Mouse (Mus musculus): Measurements from ENCODE around the gene Slc30a7.

The Slc30a7 gene

DNA sequence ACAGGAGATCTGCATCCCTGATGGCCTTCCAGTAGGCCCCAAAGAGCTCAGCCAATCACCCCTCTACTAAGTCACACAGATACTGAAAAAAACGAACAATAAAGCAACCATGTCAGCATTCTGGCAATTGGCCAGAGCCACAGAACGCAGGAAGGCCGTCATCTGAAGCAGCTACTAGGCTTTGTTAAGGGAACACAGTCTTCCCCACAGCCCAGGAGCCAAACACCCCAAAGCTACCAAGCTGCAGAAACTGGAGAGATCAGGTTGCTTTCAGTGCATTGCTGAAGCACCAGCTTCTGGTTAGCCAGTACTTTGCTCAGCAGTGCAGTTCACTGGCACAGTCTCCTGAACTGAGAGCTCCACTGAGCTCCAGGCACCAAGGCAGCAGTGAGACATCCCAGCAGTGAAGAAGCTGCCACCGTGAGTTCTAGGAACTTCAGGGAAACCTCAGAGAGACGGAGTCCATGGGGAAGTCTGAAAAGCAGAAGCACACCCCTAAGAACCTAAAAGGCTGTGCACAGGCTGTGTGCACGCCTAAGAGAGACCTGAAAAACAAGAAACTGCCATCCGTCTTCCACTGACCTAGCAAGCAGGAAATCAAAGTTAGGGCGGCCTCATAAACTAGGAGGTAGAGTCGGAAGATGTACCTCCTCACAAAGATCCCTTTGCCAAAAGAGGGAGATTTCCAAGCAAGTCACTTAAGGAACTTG lies 21.9 kb downstream of the Slc30a7 start:
- DNase-seq: no peak

DNA sequence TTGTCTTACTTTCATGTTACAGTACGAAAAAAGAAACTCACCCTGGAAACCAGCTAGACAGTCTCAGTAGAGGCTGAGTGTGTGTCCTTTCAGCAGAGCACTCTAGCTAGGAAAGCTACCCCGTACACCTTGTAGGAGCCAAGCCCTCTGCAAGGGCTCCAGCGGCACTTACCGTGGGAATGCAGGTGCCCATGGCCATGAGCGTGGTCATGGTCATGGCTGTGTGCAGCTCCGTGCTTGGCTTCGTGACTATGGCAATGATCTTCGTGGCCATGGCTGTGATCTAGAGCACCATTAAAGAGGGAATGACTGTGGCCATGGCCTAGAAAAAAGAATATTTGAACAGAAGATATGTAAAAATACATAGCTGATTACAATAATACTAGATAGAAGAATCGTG lies 22.6 kb downstream of the Slc30a7 start:
- no peak for DNase-seq

DNA sequence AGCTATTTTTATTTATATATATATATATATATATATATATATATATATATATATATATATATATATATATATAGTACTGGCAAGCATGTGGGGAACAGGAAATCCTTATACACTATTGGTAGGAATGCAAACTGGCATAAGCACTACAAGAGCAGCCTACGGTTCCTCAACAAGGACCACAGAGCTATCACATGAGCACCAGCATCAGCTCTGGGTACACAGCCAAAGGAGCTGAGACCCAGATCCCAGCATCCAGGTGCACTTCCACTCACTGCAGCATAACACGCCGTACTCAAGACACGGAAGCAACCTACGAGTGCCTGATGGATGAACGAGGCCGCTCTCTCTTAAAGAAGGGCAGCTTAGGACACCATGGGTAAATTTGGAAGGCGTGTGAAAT lies 24.0 kb downstream of the Slc30a7 start:
- DNase-seq: no peak

DNA sequence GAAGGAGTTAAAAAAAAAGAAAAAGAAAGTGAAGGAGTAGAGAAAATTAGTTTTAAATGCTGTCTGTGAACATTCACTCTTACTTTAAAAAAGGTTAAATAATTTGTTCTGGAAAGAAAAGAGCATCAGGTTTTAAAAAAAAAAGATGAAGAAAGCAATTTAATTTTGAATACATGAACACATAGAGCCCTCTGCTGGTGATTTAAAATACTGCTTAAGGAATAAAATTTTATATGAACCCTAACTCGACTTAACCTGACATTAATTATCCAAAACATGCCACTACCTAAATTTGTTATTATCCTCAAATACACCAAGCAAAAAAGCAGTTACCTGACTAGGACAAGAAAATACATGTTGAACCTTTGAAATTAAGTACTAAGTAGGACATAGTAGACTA lies 28.2 kb downstream of the Slc30a7 start:
- DNase-seq: no peak

DNA sequence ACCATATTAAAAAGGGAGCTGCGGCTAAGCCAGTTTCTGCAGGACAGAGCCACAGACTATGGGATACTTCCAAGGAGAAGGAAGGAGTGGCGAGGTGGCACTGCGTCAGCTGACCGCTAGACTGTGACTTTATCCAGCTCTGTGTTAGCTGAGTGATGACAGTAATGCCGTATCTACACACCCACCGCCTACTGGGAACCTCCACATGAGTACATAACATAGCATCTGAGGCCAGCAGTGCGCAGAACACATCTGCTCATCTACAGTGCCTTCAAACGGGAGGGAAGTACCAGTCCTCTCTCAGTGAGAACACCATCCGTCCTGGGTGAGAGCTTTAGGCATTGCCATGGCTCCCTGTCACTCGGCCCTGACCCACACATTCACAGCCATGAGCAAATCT lies 32.2 kb downstream of the Slc30a7 start:
- DNase-seq: no peak

DNA sequence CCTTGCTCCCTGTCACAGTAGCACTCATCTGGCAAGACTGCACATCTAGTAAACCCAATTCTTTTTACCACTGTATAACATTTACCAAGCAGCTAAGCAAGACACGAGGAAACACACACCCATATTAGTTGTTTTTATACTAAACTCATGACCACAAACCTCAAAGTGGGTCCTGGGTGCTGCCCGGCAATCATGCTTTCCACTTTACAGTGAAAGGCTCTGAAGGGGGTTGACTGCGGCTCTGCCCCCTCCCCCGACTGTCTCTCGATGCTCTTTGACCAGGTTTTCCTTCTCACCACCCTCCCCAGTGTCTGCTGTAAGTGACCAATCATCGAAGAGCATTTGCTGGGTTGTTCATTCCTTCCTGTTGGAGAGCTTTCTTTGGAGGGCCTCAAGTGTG lies 33.0 kb downstream of the Slc30a7 start:
- DNase-seq: peak; percentile 47

DNA sequence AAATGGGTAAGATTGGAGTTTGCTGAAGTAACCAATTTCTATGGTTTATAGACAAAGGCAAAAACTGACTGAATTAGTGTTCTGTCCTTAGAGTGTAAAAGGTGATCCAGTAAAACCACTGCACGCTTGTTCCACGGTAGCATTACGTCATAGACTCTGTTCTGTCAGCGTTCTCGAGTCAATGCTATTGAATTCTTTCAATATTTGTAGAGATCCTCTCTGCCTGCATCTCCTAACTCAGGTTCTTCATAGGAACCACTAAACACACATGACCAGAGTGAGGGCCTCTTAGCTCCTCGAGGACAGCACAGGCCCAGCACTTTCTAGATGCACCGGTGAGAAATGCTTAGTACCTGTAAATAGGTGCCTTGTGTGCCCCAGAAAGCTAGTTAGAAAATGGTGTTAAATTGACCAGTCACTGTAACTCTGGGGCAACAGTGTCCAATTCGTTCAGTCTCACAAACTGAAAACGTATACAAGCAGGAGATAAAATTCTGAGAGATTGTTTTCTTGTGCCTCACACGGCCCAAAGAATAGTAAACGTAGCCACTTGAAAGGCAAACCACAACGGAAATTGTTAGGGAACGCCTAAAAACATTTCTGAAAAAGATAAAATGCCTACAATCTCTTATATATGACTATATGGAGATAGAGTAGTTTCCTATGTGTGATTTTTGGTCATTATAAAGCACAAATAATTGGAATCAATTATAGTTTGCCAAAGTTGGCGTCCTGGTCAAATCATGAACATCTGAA lies 35.1 kb downstream of the Slc30a7 start:
- no peak for DNase-seq

DNA sequence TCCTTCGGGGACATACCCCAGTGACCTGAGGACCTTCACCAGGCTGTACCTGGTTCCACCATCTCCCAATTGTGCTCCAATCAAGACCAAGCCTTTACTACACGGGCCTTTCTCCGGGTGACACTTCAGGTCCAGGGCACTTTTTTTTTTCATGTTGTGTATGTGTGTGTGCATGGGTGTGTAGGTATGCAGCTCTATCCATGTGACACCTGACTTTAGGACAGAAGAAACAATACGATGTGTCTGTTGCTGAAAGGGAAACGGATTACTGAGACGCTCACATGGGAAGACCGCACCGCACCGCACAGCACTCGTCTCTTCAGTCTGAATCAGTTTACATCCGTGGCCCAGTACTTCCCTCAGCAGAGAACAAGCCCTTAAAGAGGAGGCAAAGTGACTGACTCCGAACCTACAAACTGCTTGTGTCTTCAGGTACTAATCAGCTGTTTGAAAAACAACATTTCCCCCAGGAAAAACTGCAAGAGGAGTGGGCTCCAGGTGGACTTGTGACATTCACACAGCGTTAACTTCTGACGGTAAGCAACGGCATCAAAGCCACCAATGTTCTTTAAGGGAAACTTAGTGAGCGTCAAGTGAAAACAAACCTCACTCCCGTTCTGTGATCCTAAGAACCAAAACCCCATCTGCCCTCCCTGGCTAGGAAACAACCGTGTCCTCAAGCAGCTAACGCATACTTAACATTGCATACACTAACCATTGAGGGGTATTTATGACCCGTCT lies 36.0 kb downstream of the Slc30a7 start:
- no peak for DNase-seq

DNA sequence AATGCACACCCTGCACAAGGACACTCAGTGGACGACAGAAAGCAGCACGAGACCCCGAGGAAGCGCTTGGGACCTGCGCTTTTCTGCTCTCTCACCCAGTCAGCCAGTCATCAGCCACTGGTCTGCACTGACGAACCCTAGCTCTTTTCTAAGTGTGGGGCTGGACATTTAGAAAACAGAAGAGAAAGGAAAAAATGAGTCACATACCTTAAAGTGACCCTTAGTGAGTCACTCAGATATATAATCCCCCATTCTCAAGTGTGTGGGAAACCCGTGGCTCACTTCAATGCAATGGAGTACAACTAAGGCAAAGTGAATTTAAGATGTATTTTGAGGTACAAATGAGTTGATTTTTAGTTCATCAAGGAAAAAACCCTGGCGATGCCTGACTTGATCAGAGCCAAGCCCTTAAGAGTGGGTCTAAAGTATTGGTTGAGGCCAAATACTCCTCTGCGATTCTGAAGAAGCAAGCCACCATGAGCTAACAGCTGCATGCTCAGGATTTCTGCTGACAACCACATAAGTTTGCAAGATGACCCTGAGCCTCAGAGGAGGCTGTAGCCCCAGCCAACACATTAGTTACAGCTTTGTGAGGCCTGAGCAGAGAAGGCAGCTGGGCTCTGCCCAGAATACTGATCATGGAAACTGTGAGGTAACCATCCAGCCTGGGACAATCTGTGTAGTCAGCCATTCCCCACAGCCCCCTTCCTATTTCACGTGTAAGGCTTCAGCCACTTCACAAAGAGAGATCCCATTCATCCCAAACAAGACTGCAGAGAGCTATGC lies 38.3 kb downstream of the Slc30a7 start:
- no peak for DNase-seq

DNA sequence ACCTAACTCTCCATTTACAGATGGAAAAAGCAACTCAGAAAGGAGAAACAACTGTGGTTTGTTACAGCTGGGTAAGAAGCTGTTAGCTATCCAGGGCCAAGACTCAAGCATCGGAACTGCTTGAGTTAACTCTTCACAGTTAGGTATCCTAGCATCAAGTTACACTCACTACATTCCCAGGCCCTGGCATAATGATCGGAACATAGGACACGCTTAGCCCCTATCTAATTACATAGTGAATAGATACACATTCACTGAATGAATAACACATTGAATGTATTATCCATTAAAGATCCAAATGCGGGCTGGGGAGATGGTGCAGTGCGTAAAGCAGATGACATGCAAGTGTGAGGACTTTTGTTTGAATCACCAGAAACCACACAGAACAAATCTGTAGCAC lies 43.1 kb downstream of the Slc30a7 start:
- no peak for DNase-seq

DNA sequence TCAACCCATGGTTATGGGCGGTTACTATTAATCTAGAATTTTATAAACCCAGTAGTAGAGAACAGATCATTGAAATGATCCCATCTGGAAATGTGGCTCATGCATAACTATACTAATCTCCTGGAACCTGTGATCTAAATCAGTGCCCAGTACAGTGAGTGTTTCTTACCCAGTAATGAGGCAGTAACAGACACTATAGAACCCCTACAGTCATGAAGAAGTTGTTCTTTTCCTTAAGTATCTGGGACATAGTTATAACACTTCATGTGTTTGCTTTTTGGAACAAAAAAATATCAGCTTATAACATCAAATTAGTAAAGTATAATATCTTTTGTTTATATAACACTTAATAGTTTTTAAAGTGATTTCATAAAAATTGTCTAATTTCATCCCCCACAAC lies 43.6 kb downstream of the Slc30a7 start:
- no peak for DNase-seq

DNA sequence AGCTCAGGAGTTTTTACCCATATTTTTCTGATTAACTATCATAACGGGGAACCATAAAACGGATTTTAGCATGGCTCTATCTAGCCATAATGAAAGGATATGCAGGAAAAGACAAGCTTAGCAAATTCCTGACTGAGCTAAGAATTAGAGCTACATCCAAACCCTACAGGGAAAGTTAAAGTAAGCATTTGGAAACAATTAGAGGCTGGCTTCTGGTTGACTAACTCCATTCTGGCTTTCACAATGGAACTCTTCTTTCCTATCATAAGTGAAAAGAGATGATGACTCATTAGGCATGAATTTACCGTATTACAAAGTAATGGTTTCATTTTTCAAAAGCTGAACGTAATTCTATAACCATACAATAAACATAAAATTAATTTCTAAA lies 45.2 kb downstream of the Slc30a7 start:
- DNase-seq: no peak

DNA sequence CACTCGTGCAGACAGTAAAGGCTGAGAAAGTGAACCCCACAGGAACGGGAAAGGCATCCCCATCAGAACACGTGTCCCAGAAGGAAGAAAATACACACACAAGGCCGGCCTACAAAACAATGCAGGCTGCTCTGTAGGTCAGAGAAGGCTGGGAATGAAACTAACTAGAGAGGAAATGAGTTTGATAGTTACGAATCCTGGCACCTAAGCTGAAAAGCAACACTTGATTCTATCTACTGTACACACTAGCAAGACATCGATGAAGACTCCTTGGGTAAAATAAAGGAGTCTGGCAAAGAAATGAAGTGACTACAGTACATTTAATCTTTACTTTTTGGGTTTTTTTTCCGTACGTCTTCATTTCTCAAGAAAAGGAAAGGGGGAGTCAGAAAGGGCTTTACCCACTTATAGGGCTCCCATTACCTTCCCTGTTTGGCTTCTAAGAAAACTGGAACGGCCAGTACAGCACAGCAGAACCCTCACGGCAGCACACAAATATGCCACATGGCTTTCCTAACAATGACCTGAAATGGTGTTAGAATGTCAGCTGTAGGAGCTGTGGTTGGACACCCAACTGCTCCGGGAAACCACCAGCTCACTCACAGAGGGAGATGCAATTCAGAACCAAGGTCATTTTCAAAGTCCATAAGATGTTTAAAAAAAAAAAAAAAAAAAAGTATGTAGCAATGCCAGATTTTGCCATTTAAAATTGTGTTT lies 45.7 kb downstream of the Slc30a7 start:
- no peak for DNase-seq

DNA sequence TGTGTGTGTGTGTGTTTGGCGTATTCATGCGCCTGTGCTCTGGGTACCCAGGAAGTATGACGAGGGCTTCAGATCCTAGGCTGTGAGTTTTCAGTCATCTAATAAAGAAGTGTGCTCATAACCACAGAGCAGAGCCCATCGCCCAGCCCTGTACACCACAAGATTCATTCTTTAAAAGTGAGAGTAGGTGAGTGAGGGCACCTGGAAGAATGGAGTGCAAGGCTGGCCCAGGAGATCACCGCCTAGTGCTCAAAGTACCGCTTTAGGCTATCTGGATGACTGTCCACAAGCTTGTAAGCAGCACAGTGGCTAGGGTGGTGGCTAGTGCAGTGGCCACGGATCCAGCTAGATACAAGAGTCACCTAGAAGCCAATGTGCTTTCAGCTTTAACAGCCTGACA lies 50.0 kb downstream of the Slc30a7 start:
- no peak for DNase-seq

DNA sequence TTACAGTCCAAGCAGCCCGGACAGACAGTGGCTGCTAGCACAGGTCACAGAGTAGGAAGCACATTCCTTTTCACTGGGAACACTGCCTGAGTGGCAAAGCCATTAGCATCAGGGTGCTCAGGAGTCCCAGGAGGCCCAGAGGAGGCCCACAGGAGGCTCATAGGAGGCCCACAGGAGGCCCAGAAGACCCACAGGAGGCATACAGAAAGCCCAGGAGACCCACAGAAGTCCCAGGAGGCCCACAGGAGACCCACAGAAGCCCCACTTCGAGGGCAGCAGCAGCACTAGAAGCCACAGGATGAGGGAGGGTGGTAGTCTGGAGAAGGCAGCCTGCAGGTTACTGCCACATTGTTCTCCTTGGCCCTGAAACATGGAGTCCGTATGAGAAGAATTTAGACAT lies 54.1 kb downstream of the Slc30a7 start:
- no peak for DNase-seq

DNA sequence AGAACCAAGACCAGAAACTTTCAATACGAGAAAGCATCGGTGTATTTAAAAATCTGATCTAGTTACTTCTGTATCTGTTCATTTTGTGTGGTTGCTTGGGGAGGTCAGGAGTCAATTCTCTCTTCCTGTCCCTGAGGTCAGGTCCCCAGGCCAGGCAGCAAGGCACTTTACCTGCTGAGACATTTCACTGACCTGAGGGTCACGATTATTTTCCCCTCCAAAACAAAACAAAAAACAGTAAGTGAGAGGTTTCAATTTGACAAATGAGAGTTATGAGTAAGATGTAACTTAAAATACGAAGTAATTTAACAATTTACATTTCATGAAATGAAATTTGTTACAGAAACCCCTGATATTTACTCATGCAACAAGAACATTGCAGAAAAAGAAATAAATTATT lies 54.9 kb downstream of the Slc30a7 start:
- DNase-seq: no peak

DNA sequence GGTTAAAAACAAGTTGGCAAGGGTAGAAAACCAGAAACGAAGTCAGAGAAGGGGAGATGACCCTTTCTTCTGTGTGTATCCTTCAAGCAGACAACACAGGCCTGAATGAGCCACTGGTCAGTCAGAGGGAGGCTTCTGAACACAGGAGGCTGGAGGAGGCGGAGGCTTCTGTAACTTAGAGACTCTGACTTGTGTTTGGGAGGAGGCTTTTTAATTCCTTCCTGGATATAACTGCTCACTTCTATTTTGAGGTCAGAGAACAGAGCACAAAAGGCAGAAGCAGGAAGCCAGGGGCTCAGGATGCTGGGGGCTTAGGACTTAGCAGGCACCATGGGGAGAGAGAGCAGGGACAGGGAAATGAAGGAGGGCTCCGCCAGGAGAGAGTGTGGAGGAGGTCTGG lies 56.0 kb downstream of the Slc30a7 start:
- DNase-seq: no peak

DNA sequence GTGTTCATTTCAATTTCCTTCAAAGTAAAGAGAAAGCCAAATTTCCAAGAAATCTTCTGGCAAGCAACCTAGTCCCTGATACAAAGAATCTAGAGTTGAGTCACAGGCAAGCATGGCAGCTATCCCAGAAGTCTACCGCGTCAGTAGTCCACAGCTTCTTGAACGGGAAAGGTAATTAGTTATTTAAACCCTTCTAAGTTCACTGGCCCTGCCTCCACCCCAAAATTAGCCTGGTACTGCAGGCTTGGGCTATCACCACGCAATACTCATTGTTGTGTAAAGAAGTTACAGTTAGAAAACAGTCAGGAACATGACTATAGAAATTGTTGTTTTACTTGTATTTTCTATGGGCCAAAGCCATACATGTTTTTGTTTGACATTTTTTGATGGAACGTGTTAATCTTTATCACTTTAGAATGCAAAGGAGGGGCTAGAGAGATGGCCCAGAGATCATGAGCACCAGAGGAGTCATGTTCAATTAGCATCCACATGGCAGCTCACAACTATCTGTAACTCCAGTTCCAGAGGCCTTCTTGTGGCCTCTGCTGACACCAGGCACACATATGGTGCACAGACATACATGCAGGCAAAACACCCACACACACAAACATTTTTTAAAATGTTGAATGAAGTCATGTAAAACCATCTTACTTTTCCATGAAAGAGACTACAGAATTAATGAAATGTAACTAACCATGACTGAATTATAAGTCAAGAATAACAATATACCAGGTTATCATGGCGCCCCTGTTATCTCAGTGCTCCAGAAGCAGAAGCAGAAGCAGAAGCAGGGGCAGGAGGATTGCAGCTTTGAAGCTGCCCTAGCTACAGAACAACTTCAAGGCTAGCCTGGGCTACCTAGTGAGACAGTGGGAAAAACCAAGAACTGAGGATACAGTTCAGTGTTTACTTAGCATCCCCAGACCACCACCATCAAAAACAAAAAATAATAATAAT lies 57.0 kb downstream of the Slc30a7 start:
- no peak for DNase-seq

DNA sequence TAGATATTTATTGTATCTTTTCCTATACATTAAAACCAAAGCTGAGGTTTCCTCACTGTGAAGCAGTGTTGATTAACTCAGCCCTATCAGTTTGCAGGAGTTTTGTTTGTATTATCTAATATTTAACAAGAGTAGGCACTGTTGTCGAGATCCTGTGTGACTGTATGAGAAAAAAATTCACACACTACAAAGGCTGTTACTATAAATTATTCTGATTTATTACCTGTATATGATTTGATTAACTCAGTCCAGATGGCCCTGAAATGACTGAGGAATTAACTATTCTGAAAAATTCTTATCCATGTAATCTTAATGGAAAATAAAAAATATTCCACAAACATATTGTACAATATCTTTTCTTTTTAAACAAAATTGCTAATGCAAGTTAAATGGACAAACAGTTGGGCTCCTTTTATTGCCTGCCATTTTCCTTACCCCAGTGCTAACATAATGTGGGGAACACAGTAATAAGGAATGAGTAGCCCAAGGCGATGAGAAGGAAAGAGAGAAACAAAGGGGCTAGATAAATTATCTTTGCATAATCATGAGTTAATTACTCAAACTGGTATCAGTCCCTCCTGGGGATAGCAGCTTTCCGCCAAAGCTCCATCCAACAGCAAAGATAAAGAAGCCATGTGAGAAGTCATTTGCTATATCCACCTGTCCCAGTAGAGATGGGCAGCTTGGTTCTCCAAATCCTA lies 57.8 kb downstream of the Slc30a7 start:
- no peak for DNase-seq

DNA sequence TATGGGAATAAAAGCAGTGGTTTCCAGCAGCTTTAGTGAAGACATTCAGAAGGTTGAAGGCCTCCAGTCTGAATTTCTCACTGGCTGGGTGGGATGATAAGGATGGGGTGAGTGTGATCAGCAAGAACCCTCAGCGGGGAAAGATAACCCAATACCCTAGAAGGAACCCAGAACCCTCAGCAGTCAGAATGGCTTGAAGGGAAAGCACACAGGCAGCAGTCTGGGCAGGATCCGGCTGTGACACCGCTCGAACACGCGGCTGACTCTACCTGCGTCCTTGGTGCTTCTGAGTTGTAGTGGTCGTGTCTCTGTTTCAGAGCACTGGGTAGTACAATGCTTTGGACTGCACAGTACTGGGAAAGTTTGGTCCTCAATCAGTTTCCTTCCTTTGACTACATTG lies 60.9 kb downstream of the Slc30a7 start:
- DNase-seq: no peak

DNA sequence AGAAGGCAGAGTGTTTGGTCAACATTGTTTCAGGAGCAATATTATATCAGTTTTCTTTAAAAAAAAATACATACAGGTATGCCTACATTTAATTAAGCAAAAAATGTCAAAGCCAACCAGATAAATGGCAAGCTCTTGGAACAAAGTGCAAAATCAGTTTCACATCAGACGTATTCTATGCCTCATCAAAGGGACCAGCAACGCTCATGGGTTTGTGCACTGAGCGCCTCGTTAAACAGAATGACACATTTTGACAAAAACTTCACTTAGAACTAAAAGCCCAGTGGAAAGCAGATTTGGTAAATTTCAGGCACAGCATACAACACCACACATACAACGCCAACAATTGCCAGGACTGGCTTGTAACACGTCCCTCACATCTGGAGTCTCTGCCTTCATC lies 62.8 kb downstream of the Slc30a7 start:
- DNase-seq: no peak

Data from thymus, postnatal 4 days (tissue).